Mouse (Mus musculus) neural tube, embryonic 15.5 days (tissue): ENCODE measurements around the gene Cpvl. TPM values are rescaled to one million over a fixed set of nuclear protein-coding genes. Genes with fewer than 3 reads are reported as not detected.

ENCODE experiments used
- ATAC-seq: fragments of 200-750 bp; cut with Nextera tagmentation; 2 replicates; pipeline ENCODE4 v1.8.0; 2017; ENCODE audit warnings: mild to moderate bottlenecking, moderate TSS enrichment, moderate library complexity; ENCODE audit not compliant: low FRiP score
- H3K27ac ChIP-seq: fragments of 300-500 bp; sonication (generic); replicated peaks from 2 replicates; pipeline ENCODE4 v1.5.1; 2015; ENCODE audit warnings: mild to moderate bottlenecking, inconsistent platforms
- H3K27me3 ChIP-seq: fragments of 300-500 bp; sonication (generic); replicated peaks from 2 replicates; pipeline ENCODE4 v1.6.1; 2015; ENCODE audit warnings: inconsistent platforms
- H3K36me3 ChIP-seq: fragments of 300-500 bp; sonication (generic); 2 replicates; pipeline ENCODE4 v1.6.1; 2015; ENCODE audit warnings: inconsistent platforms
- H3K4me1 ChIP-seq: fragments of 300-500 bp; sonication (generic); 2 replicates; pipeline ENCODE4 v1.6.1; 2015; ENCODE audit warnings: inconsistent platforms
- H3K4me2 ChIP-seq: fragments of 300-500 bp; sonication (generic); 2 replicates; pipeline ENCODE4 v1.6.1; 2015; ENCODE audit warnings: inconsistent platforms, mild to moderate bottlenecking, moderate library complexity
- H3K4me3 ChIP-seq: fragments of 300-500 bp; sonication (generic); replicated peaks from 2 replicates; pipeline ENCODE4 v1.5.1; 2015; ENCODE audit warnings: mild to moderate bottlenecking, inconsistent platforms
- H3K9ac ChIP-seq: fragments of 300-500 bp; sonication (generic); replicated peaks from 2 replicates; pipeline ENCODE4 v1.6.1; 2015; ENCODE audit warnings: mild to moderate bottlenecking, inconsistent platforms
- H3K9me3 ChIP-seq: fragments of 300-500 bp; sonication (generic); replicated peaks from 2 replicates; pipeline ENCODE4 v1.6.1; 2016; ENCODE audit warnings: inconsistent platforms
- WGBS: fragments of 180-500 bp; shearing (Covaris S2); methylation state at CpG from one replicate; pipeline ENCODE4 v1.1.7; 2015; ENCODE audit warnings: mixed read lengths; 5-methylcytosine and 5-hydroxymethylcytosine counted together
- polyA plus RNA-seq: library from polyadenylated mRNA; unstranded; fragments of >200 nt; fragmentation: Nextera tagmentation; extraction: Ambion mirVana; gene quantifications from 2 replicates; pipeline ENCODE4 v1.2.1, GENCODE M21; 2015

Cpvl gene
- polyA plus RNA-seq, 1 experiment from 2014 or later, result 0.10 TPM

- H3K4me2 ChIP-seq, result no peak overlapping the region
These were observed 72.4 kb downstream of the Cpvl start for GRCm38 (mm10) chr6:53906051-53906462.

DNA sequence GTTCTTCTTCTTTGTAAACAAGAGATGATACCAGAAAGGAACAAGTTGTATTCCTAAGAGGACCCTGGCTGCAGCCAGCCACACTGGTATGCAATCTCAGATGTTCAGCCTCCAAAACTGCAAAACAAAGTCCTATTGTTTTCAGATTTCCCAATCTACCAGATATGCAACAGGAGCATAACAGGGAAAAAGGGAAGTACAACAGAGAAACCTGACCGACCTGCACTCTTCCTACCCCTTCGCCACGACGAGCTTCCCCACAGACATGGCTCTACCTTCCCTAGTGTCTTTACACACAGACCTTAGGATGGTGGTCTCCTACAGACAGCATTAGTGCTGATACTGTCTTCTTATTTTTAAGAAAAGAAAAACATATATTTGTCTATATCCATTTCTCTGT is 72.9 kb downstream of the Cpvl start:
- ATAC-seq, result no peak
- WGBS, result 93% methylated on average over 4 of the region's 4 CpGs
- H3K9ac ChIP-seq, result no peak overlapping the region

More at GRCm38 (mm10) chr6:53906051-53906462, 72.4 kb downstream of the Cpvl start:
- H3K36me3 ChIP-seq, result no peaks in the 10 kb centered on the region
- H3K4me3 ChIP-seq, result no peak overlapping the region
- no peak for ATAC-seq
- H3K27ac ChIP-seq, result no peak overlapping the region
- peaks cover 5% of the 10 kb centered on the region; the same call in 1 of the 2 replicates for H3K4me1 ChIP-seq
- H3K9ac ChIP-seq, result no peak overlapping the region
- no peaks in the 10 kb centered on the region for H3K27me3 ChIP-seq
- no peaks in the 10 kb centered on the region for H3K9me3 ChIP-seq
- WGBS, result 82% methylated on average over 1 of the region's 1 CpGs

DNA sequence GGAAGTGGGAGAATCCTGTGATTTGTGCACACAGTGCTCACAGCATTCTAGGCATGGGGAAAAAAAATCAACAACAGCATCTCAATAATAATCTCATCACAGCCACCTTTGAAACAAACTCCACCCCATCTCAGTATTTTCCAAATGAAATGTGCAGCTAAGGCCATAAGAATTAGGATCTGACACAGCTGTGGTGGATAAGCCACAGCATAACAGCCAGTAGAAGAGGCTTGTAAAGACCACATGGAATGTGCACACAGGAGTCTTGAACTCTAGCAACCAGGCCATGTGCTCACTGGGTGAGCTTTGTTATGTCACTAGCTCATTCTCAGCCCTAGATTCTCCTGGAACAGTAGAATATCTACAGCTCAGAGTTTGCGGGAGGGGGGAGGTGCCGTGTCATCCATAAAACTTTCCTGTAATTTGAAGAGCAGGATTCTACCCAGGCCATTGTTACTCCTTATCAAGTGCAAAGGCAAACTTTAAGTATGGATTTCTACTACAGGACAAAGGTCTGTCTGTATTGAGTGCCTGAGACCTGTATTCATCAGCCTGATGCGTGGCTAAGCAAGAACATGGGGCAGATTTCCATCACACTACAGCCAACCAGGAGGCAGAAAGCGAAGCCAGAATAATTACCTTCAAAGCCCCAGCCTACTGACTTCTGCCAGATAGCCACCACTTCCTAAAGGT is 73.6 kb downstream of the Cpvl start:
- peaks cover 2% of the 10 kb centered on the region; the same call in 1 of the 2 replicates for H3K4me1 ChIP-seq
- no peaks in the 10 kb centered on the region for H3K9me3 ChIP-seq
- 91% methylated on average over 4 of the region's 4 CpGs for WGBS
- H3K27me3 ChIP-seq, result no peaks in the 10 kb centered on the region
- H3K4me2 ChIP-seq, result no peak overlapping the region
- no peak overlapping the region for H3K27ac ChIP-seq
- ATAC-seq, result no peak
- H3K36me3 ChIP-seq, result no peaks in the 10 kb centered on the region
- no peak overlapping the region for H3K4me3 ChIP-seq
- H3K9ac ChIP-seq, result no peak overlapping the region

More for the DNA sequence above, 72.9 kb downstream of the Cpvl start:
- H3K36me3 ChIP-seq, result no peaks in the 10 kb centered on the region
- no peaks in the 10 kb centered on the region for H3K27me3 ChIP-seq
- H3K4me3 ChIP-seq, result no peak overlapping the region
- peaks cover 5% of the 10 kb centered on the region; the same call in 1 of the 2 replicates for H3K4me1 ChIP-seq
- no peak overlapping the region for H3K27ac ChIP-seq
- H3K9me3 ChIP-seq, result no peaks in the 10 kb centered on the region
- no peak overlapping the region for H3K4me2 ChIP-seq

DNA sequence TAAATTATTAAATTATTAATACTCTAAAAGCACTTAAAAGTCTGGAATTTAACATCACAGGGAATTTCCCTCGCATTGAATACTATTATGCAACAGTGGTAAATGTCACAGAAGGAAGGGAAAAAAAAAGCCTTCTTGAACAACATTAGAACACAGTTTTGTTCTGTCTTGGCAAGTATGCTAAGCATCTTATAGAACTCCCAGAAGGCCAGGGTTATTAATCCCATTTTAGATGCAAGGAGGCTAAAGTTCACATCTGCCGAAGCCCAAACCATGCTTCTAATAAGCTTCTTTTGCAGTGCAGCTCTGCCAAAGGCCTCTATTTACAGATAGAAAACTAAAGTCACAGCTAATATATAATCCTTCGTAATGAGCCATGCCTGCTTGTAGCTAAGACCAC is 74.3 kb downstream of the Cpvl start:
- H3K27ac ChIP-seq, result no peak overlapping the region
- no peak for ATAC-seq
- no peaks in the 10 kb centered on the region for H3K27me3 ChIP-seq
- no peak overlapping the region for H3K9ac ChIP-seq
- no peak overlapping the region for H3K4me3 ChIP-seq
- no peak overlapping the region for H3K4me2 ChIP-seq
- H3K36me3 ChIP-seq, result no peaks in the 10 kb centered on the region
- WGBS, result 76% methylated on average over 3 of the region's 3 CpGs
- H3K4me1 ChIP-seq, result no peaks in the 10 kb centered on the region
- H3K9me3 ChIP-seq, result no peaks in the 10 kb centered on the region

GRCm38 (mm10) chr6:53901741-53902140 is 76.7 kb downstream of the Cpvl start:
- Histone ChIP-seq H3K27ac (no peak overlapping the region), H3K4me2 (no peak overlapping the region), H3K36me3 (no peaks in the 10 kb centered on the region), H3K4me1 (no peaks in the 10 kb centered on the region), H3K9ac (no peak overlapping the region), H3K9me3 (no peaks in the 10 kb centered on the region), H3K4me3 (no peak overlapping the region), H3K27me3 (no peaks in the 10 kb centered on the region)
- WGBS, result 78% methylated on average over 8 of the region's 8 CpGs
- no peak for ATAC-seq

GRCm38 (mm10) chr6:53897872-53898464 is 80.5 kb downstream of the Cpvl start:
- H3K9ac ChIP-seq, result no peak overlapping the region
- H3K4me3 ChIP-seq, result no peak overlapping the region
- no peaks in the 10 kb centered on the region for H3K9me3 ChIP-seq
- 51% methylated on average over 7 of the region's 7 CpGs for WGBS
- H3K27ac ChIP-seq, result no peak overlapping the region
- H3K4me1 ChIP-seq, result no peaks in the 10 kb centered on the region
- no peaks in the 10 kb centered on the region for H3K27me3 ChIP-seq
- no peak for ATAC-seq
- no peaks in the 10 kb centered on the region for H3K36me3 ChIP-seq
- no peak overlapping the region for H3K4me2 ChIP-seq

DNA sequence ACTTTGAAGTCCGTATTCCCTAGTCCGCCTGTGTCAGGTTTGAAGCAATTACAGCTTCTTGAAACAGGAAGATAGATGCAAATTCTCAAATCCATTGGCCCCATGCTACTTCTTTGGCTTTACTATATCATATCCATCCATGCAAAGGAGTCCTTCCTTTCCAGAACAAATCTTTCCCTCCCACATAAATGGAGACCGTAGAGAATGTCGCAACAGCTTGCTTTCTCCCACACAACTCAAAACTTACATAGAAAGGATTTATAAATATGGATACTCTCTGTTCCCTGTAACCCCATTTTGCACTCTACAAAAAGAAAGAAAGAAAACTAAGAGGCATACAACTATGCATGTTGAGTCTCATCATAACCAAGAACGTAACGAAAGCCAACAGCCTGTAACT is 81.3 kb downstream of the Cpvl start:
- H3K27me3 ChIP-seq, result no peaks in the 10 kb centered on the region
- H3K4me1 ChIP-seq, result no peaks in the 10 kb centered on the region
- no peak overlapping the region for H3K4me3 ChIP-seq
- no peak for ATAC-seq
- H3K9ac ChIP-seq, result no peak overlapping the region
- H3K4me2 ChIP-seq, result no peak overlapping the region
- H3K36me3 ChIP-seq, result no peaks in the 10 kb centered on the region
- no peaks in the 10 kb centered on the region for H3K9me3 ChIP-seq
- no peak overlapping the region for H3K27ac ChIP-seq
- 95% methylated on average over 6 of the region's 6 CpGs for WGBS

DNA sequence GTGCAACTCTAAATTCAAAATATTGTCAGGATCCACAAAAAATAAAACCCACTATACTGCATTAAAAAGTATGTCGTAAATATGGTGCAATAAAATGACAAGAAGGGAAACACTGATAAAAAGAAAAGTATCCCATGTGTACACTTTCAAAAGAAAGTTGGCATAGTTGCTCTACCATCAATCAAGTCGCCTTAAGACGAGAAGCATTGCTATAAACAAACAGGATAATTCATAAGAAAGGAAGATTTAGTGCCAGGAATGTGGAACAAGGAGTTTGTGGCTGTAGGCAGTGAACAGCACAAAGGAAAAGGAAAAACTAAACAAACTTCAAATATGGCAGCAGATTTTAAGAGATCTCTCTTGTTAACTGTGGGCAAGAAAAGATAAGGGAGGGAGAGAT is 84.7 kb downstream of the Cpvl start:
- 70% methylated on average over 3 of the region's 3 CpGs for WGBS
- H3K9ac ChIP-seq, result no peak overlapping the region

DNA sequence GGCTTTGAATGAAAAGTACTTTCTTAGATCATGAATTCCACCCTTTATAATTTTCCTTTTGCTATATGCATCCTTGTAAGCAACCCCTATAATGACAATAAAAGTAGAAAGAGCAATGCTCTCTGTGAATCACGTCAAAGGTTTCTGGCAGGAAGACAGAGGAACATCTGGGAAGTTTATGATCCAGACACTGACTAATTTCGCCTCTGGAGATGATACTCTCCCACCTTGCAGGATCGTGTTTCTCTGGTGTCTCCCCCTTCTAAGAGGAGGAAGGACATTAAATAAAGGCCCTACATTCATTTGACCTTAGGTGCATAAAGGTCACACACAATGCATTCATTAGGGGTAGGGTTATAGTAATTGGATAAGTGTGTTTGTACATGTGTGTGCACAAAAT is 87.4 kb downstream of the Cpvl start:
- no peak overlapping the region for H3K4me3 ChIP-seq
- no peaks in the 10 kb centered on the region for H3K9me3 ChIP-seq
- H3K4me2 ChIP-seq, result no peak overlapping the region
- 62% methylated on average over 3 of the region's 3 CpGs for WGBS
- no peak overlapping the region for H3K9ac ChIP-seq
- H3K27ac ChIP-seq, result no peak overlapping the region
- no peak for ATAC-seq
- no peaks in the 10 kb centered on the region for H3K27me3 ChIP-seq
- no peaks in the 10 kb centered on the region for H3K4me1 ChIP-seq
- no peaks in the 10 kb centered on the region for H3K36me3 ChIP-seq

More for the DNA sequence above, 84.7 kb downstream of the Cpvl start:
- ATAC-seq, result no peak
- Histone ChIP-seq H3K27me3 (no peaks in the 10 kb centered on the region), H3K4me3 (no peak overlapping the region), H3K4me1 (no peaks in the 10 kb centered on the region), H3K9me3 (no peaks in the 10 kb centered on the region), H3K4me2 (no peak overlapping the region), H3K36me3 (no peaks in the 10 kb centered on the region), H3K27ac (no peak overlapping the region)

- 67% methylated on average over 4 of the region's 4 CpGs for WGBS
- Histone ChIP-seq H3K4me2 (no peak overlapping the region), H3K9me3 (no peaks in the 10 kb centered on the region), H3K27ac (no peak overlapping the region), H3K4me1 (peaks cover 22% of the 10 kb centered on the region), H3K27me3 (no peaks in the 10 kb centered on the region; the same call in 1 of the 2 replicates), H3K4me3 (no peak overlapping the region), H3K36me3 (no peaks in the 10 kb centered on the region), H3K9ac (no peak overlapping the region)
- ATAC-seq, result no peak
These were observed 93.5 kb downstream of the Cpvl start for GRCm38 (mm10) chr6:53884931-53885330.

DNA sequence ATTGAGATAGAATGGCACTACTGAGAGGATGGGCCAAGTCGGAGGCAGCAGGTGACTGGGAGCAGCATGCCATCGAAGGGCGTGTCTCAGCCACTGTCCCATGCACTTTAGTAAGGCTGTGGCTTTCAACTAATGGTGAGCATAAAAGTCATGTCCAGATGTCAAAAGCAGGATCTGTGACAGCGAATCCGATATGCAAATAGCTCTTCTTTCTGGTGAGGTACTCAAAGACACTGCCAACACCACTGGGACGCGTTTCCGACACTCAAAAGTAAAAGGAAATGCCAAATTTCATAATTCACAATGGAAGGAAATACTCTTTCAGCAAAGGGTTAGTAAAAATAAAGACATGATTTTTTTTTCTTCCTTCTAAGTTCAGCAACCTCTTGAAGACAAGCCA is 94.0 kb downstream of the Cpvl start:
- H3K27ac ChIP-seq, result no peak overlapping the region

DNA sequence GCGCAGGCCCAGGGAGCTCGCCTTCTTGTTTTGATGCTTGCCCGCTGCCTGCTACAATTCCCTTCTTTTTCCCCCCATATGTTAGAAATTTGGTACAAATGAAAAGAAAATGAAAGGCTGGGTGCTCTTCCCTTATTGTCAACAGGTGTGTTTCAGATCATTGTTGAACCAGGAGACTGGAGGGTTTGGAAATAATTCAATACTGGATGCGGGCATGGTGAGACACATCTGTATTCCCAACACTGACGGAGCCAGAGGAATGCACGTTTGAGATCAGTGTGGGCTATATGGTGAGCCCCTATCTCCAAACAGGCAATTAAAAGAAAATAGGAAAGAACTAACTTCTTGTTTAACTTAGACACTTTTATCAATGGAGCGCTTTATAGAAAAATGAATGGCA is 95.1 kb downstream of the Cpvl start:
- Histone ChIP-seq H3K36me3 (no peaks in the 10 kb centered on the region), H3K4me1 (peaks cover 22% of the 10 kb centered on the region), H3K27ac (no peak overlapping the region), H3K4me3 (no peak overlapping the region), H3K4me2 (no peak overlapping the region), H3K9me3 (no peaks in the 10 kb centered on the region), H3K9ac (no peak overlapping the region), H3K27me3 (no peaks in the 10 kb centered on the region; the same call in 1 of the 2 replicates)
- 85% methylated on average over 7 of the region's 7 CpGs for WGBS
- ATAC-seq, result no peak

More for the DNA sequence above, 94.0 kb downstream of the Cpvl start:
- no peak overlapping the region for H3K4me2 ChIP-seq
- no peak for ATAC-seq
- WGBS, result 88% methylated on average over 8 of the region's 8 CpGs
- H3K9me3 ChIP-seq, result no peaks in the 10 kb centered on the region
- no peak overlapping the region for H3K9ac ChIP-seq
- H3K36me3 ChIP-seq, result no peaks in the 10 kb centered on the region
- H3K4me3 ChIP-seq, result no peak overlapping the region
- H3K27me3 ChIP-seq, result no peaks in the 10 kb centered on the region; the same call in 1 of the 2 replicates
- H3K4me1 ChIP-seq, result peaks cover 22% of the 10 kb centered on the region
